Mouse (Mus musculus) myocyte (in vitro differentiated cells): ENCODE data around the gene Tec.

Source experiments
- E2F4 ChIP-seq: IDR thresholded peaks from one replicate; pipeline ENCODE4 v1.6.1; 2011; ENCODE audit warnings: mild to moderate bottlenecking, control low read depth, moderate library complexity; ENCODE audit not compliant: insufficient read depth
- MAX ChIP-seq: IDR thresholded peaks from one replicate; pipeline ENCODE4 v1.6.1; 2011; ENCODE audit warnings: low read depth, mild to moderate bottlenecking, control low read depth
- POLR2A ChIP-seq: IDR thresholded peaks from one replicate; pipeline ENCODE4 v1.6.1; 2011; ENCODE audit warnings: low read depth, mild to moderate bottlenecking, control low read depth, moderate library complexity; ENCODE audit not compliant: insufficient read length
- POLR2AphosphoS2 ChIP-seq: IDR thresholded peaks from one replicate; pipeline ENCODE4 v1.6.1; 2011; ENCODE audit warnings: low read depth, control low read depth; ENCODE audit not compliant: insufficient read length
- TCF12 ChIP-seq: IDR thresholded peaks from one replicate; pipeline ENCODE4 v1.6.1; 2011; ENCODE audit warnings: mild to moderate bottlenecking, control low read depth; ENCODE audit not compliant: poor library complexity, insufficient read depth, severe bottlenecking

DNA sequence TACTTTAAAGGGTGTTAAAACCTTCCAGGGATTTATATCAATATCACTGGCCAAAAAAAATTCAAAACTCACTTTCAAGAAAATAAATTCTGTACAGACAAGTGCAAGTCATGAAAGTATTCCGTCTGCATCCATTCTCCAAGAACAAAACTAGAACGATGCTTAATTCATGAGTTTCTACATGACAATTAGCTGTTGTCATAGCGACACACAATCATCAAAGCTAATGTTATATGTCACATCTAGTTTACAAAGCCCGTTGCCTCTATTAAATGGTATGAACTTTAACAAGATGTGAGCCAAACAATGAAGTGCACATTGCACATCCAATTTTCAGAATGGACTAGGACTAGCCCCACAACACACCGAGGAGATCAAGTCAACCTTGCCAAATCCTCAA is 106.5 kb downstream of the Tec start:
- TF ChIP-seq E2F4 (no peak), MAX (no peak), POLR2A (no peak), POLR2AphosphoS2 (no peak), TCF12 (no peak)
